Mouse (Mus musculus): ENCODE results near the gene Patj.

The Patj gene

GRCm38 (mm10) chr4:98754456-98754855 is 358.9 kb downstream of the Patj start:
- no peak overlapping the region for H3K4me3 ChIP-seq (replicated peaks; ENCODE audit: low read length)
- no peaks in the 10 kb centered on the region; the same call in none of the 2 replicates for H3K36me3 ChIP-seq (ENCODE audit: insufficient read depth, low read length)
- peaks cover 9% of the 10 kb centered on the region; the same call in 1 of the 2 replicates for H3K4me1 ChIP-seq (replicated peaks; ENCODE audit: low read depth, low read length)
- TF ChIP-seq POU5F1 (IDR thresholded peaks at IDR 0.05; ENCODE audit: borderline replicate concordance, low read length) (no peak), NANOG (IDR thresholded peaks at IDR 0.05; ENCODE audit: borderline replicate concordance, low read length) (no peak), CTCF (conservative IDR thresholded peaks at IDR 0.05; ENCODE audit: low read length) (no peak)
- H3K9me3 ChIP-seq (ENCODE audit: low read length) = no peaks in the 10 kb centered on the region
- no peaks in the 10 kb centered on the region for H3K27me3 ChIP-seq (ENCODE audit: insufficient read depth, low read length)

- H3K27me3 ChIP-seq (ENCODE audit: insufficient read depth, low read length) = no peaks in the 10 kb centered on the region
Observed at GRCm38 (mm10) chr4:98756141-98756540, 360.6 kb downstream of the Patj start.

GRCm38 (mm10) chr4:98758012-98758821 is 362.6 kb downstream of the Patj start:
- H3K4me1 ChIP-seq (replicated peaks; ENCODE audit: low read depth, low read length) = peaks cover 4% of the 10 kb centered on the region; the same call in 1 of the 2 replicates
- TF ChIP-seq POU5F1 (IDR thresholded peaks at IDR 0.05; ENCODE audit: borderline replicate concordance, low read length) = no peak

More at GRCm38 (mm10) chr4:98756141-98756540, 360.6 kb downstream of the Patj start:
- TF ChIP-seq NANOG (IDR thresholded peaks at IDR 0.05; ENCODE audit: borderline replicate concordance, low read length) = no peak
- TF ChIP-seq POU5F1 (IDR thresholded peaks at IDR 0.05; ENCODE audit: borderline replicate concordance, low read length) = no peak
- no peak for TF ChIP-seq CTCF (conservative IDR thresholded peaks at IDR 0.05; ENCODE audit: low read length)
- H3K36me3 ChIP-seq (ENCODE audit: insufficient read depth, low read length) = peaks cover 7% of the 10 kb centered on the region
- no peaks in the 10 kb centered on the region for H3K9me3 ChIP-seq (ENCODE audit: low read length)
- peaks cover 9% of the 10 kb centered on the region; the same call in 1 of the 2 replicates for H3K4me1 ChIP-seq (replicated peaks; ENCODE audit: low read depth, low read length)
- no peak overlapping the region for H3K4me3 ChIP-seq (replicated peaks; ENCODE audit: low read length)

GRCm38 (mm10) chr4:98758872-98759518 is 363.4 kb downstream of the Patj start:
- H3K27me3 ChIP-seq (ENCODE audit: insufficient read depth, low read length) = no peaks in the 10 kb centered on the region

More at GRCm38 (mm10) chr4:98758012-98758821, 362.6 kb downstream of the Patj start:
- no peaks in the 10 kb centered on the region for H3K27me3 ChIP-seq (ENCODE audit: insufficient read depth, low read length)
- peaks cover 10% of the 10 kb centered on the region for H3K36me3 ChIP-seq (ENCODE audit: insufficient read depth, low read length)
- no peaks in the 10 kb centered on the region for H3K9me3 ChIP-seq (ENCODE audit: low read length)
- H3K4me3 ChIP-seq (replicated peaks; ENCODE audit: low read length) = no peak overlapping the region

GRCm38 (mm10) chr4:98767134-98768133 is 371.8 kb downstream of the Patj start:
- no peak overlapping the region for H3K4me3 ChIP-seq (replicated peaks; ENCODE audit: low read length)
- TF ChIP-seq NANOG (IDR thresholded peaks at IDR 0.05; ENCODE audit: borderline replicate concordance, low read length) (no peak), CTCF (conservative IDR thresholded peaks at IDR 0.05; ENCODE audit: low read length) (no peak), POU5F1 (IDR thresholded peaks at IDR 0.05; ENCODE audit: borderline replicate concordance, low read length) (no peak)
- H3K36me3 ChIP-seq (ENCODE audit: insufficient read depth, low read length) = peaks cover 7% of the 10 kb centered on the region; the same call in 1 of the 2 replicates
- H3K9me3 ChIP-seq (ENCODE audit: low read length) = no peaks in the 10 kb centered on the region
- H3K4me1 ChIP-seq (replicated peaks; ENCODE audit: low read depth, low read length) = peaks cover 10% of the 10 kb centered on the region
- no peaks in the 10 kb centered on the region for H3K27me3 ChIP-seq (ENCODE audit: insufficient read depth, low read length)

More at GRCm38 (mm10) chr4:98758872-98759518, 363.4 kb downstream of the Patj start:
- no peak for TF ChIP-seq POU5F1 (IDR thresholded peaks at IDR 0.05; ENCODE audit: borderline replicate concordance, low read length)
- no peak for TF ChIP-seq CTCF (conservative IDR thresholded peaks at IDR 0.05; ENCODE audit: low read length)
- TF ChIP-seq NANOG (IDR thresholded peaks at IDR 0.05; ENCODE audit: borderline replicate concordance, low read length) = no peak
- H3K9me3 ChIP-seq (ENCODE audit: low read length) = no peaks in the 10 kb centered on the region
- H3K4me1 ChIP-seq (replicated peaks; ENCODE audit: low read depth, low read length) = peaks cover 4% of the 10 kb centered on the region; the same call in 1 of the 2 replicates
- no peak overlapping the region for H3K4me3 ChIP-seq (replicated peaks; ENCODE audit: low read length)
- H3K36me3 ChIP-seq (ENCODE audit: insufficient read depth, low read length) = peaks cover 10% of the 10 kb centered on the region

Data from E14TG2a.4 (cell line).